Mouse (Mus musculus): Measurements from ENCODE around the gene Leng8.

Gene Leng8

GRCm38 (mm10) chr7:4126992-4127785 is 9.7 kb upstream of the Leng8 start:
- no peak for DNase-seq (ENCODE audit: low spot score in 2 of 2)

- DNase-seq (ENCODE audit: low spot score in 2 of 2): no peak
Measured at GRCm38 (mm10) chr7:4127894-4128293, 8.9 kb upstream of the Leng8 start.

GRCm38 (mm10) chr7:4128860-4129259 is 8.0 kb upstream of the Leng8 start:
- DNase-seq (ENCODE audit: low spot score in 2 of 2): no peak

- peak in 1 of 2 experiments; percentile 72 for DNase-seq (ENCODE audit: low spot score in 2 of 2)
Measured at GRCm38 (mm10) chr7:4130686-4131452, 6.0 kb upstream of the Leng8 start.

- no peak for DNase-seq (ENCODE audit: low spot score in 2 of 2)
Measured at GRCm38 (mm10) chr7:4131964-4132363, 4.9 kb upstream of the Leng8 start.

- DNase-seq (ENCODE audit: low spot score in 2 of 2): peak in 1 of 2 experiments; percentile 55
Measured at GRCm38 (mm10) chr7:4132581-4132980, 4.3 kb upstream of the Leng8 start.

- no peak for DNase-seq (ENCODE audit: low spot score in 2 of 2)
Measured at GRCm38 (mm10) chr7:4132998-4133397, 3.8 kb upstream of the Leng8 start.

GRCm38 (mm10) chr7:4134911-4135310 is 1.9 kb upstream of the Leng8 start:
- DNase-seq (ENCODE audit: low spot score in 2 of 2): no peak

GRCm38 (mm10) chr7:4136404-4136770 is 452 bp upstream of the Leng8 start:
- DNase-seq (ENCODE audit: low spot score in 2 of 2): no peak

- peak in 1 of 2 experiments; percentile 0 for DNase-seq (ENCODE audit: low spot score in 2 of 2)
Measured at GRCm38 (mm10) chr7:4137746-4138145, 907 bp downstream of the Leng8 start.

- peak in 1 of 2 experiments; percentile 0 for DNase-seq (ENCODE audit: low spot score in 2 of 2)
Measured at GRCm38 (mm10) chr7:4138181-4138580, 1.3 kb downstream of the Leng8 start.

GRCm38 (mm10) chr7:4138671-4139070 is 1.8 kb downstream of the Leng8 start:
- peak in 1 of 2 experiments; percentile 0 for DNase-seq (ENCODE audit: low spot score in 2 of 2)

- DNase-seq (ENCODE audit: low spot score in 2 of 2): peak in 1 of 2 experiments; percentile 0
Measured at GRCm38 (mm10) chr7:4139391-4139790, 2.6 kb downstream of the Leng8 start.

- DNase-seq (ENCODE audit: low spot score in 2 of 2): peak in 1 of 2 experiments; percentile 1
Measured at GRCm38 (mm10) chr7:4141648-4142325, 4.9 kb downstream of the Leng8 start.

GRCm38 (mm10) chr7:4142796-4143445 is 6.1 kb downstream of the Leng8 start:
- peak in 1 of 2 experiments; percentile 1 for DNase-seq (ENCODE audit: low spot score in 2 of 2)

GRCm38 (mm10) chr7:4143506-4143905 is 6.7 kb downstream of the Leng8 start:
- DNase-seq (ENCODE audit: low spot score in 2 of 2): peak in 1 of 2 experiments; percentile 1

GRCm38 (mm10) chr7:4144046-4144445 is 7.2 kb downstream of the Leng8 start:
- DNase-seq (ENCODE audit: low spot score in 2 of 2): peak in 1 of 2 experiments; percentile 2

- peak in 1 of 2 experiments; percentile 2 for DNase-seq (ENCODE audit: low spot score in 2 of 2)
Measured at GRCm38 (mm10) chr7:4144766-4145551, 8.1 kb downstream of the Leng8 start.

GRCm38 (mm10) chr7:4145552-4146190 is 8.8 kb downstream of the Leng8 start:
- DNase-seq (ENCODE audit: low spot score in 2 of 2): peak in 1 of 2 experiments; percentile 40

Data from right cerebral cortex, postnatal 36 days (tissue).